Mouse (Mus musculus): ENCODE results near the gene Samsn1.

Gene Samsn1

DNA sequence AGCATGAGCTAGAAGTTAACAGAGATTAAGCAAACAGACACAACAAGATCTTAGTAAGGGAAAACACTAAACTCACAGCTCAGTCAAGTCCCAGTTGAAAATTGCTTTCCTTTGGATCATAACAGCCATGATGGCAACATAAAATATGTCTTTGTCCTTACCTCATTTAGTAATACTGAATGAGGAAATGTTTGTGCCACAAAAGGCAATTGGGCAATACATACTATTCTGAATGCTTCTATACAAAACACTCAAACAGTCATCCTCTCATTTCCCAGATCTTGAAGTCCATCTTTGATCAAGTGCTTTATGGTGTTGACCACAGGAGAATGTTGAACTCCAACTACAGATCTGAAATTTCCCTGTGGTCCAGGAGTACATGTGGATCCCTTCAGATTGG lies 88.7 kb downstream of the Samsn1 start:
- no peak for DNase-seq (ENCODE audit: low read depth, low spot score)

DNA sequence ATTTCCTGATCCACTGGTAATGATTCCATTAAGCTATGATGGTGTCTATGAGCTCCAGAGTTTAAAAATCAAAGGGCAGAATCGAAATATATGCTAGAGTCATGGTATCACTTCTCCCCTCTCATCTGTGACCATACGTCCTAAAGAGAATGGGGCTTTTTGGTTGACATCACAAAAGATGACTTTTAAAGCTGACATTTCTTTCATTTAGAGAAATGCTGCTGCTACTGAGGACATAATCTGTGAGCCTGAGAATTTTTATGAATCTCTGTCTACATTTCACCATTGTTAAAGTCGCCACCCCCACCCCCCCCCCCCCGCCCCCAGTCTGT lies 91.9 kb downstream of the Samsn1 start:
- DNase-seq (ENCODE audit: low read depth, low spot score) = no peak

DNA sequence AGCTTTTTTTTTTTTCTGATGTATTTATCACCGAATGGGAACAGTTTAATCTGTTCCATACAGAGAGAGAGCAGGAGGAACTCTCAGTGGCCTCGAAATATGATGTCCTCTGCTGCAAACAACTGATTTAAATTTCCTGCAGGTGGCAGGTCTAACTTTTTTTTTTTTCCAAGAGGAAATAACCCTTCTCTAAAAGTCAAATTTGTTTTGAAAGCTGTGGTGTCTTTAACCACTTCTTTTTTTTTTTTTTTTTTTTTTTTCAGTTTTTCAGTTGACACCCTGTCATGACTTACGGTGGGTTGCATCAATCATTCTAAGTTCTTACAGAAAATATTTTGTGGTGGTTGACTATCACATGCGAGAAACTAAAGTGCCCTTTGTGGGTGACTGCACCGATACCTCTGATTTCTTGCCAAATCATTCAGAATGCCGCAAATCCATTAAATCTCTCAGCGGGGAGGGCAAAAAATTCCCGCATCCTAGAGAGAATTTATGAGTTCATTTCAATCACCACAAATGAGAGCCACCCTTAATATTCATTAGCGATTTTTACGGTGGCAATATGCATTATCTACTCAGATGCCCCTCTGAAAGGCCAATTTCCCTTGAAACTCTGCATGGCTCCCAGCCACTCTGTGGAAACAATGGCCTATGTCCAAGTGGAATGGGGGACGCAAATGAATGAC lies 92.4 kb downstream of the Samsn1 start:
- no peak for DNase-seq (ENCODE audit: low read depth, low spot score)

DNA sequence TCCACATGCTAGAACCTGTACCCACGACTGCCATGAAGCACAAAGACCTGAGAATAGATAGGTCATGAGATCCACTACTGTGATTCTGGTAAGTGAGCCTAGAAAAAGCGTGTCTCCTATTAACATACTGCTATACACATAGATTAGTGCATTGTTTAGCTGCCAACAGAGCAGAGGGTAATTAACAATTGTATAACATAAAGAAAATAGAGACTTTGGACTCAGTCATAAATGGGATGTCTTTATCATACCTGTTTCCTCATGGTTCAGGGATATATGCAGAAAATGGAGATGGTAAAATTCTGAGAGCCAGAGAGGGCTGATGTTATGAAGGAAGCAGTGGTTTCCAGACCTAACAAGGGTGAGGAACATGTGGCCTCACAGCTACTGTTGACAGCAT lies 95.6 kb downstream of the Samsn1 start:
- no peak for DNase-seq (ENCODE audit: low read depth, low spot score)

DNA sequence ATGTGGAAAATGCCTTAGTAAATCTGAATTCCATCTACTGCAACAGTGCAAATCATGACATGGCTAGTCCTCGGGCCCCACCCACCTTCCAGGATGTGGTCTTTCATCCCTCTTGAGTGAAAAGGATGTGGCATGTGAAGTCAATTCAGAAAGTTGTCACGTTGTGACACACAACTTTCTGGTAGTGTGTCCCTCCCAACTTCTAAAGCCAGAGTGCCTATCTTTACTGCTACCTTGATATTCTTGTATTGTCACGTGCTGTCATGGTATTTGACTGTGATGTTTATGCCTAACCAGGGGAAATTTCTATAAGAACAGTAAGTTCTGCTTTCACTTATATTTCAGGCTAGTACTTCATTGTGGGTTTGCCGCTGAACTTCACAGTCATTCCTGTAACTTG lies 101.2 kb downstream of the Samsn1 start:
- DNase-seq (ENCODE audit: low read depth, low spot score) = no peak

DNA sequence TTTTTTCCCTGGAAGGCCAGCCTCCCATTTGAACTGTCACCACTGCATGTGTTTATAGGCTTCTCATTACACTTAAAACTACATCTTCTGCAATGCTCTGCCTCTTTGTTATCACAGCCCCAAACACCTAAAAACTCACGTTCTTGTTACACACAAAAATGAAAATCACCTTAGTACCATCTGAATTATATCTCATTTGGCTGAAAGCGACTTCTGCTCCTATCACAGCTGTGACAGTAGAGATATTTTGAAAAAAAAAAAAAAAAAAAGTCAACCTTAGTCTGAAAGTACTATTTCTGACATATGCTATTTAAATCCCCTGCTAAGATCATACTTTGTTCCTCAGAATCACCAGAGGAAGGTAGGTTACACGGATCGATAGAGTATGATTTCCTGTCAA lies 102.8 kb downstream of the Samsn1 start:
- no peak for DNase-seq (ENCODE audit: low read depth, low spot score)

DNA sequence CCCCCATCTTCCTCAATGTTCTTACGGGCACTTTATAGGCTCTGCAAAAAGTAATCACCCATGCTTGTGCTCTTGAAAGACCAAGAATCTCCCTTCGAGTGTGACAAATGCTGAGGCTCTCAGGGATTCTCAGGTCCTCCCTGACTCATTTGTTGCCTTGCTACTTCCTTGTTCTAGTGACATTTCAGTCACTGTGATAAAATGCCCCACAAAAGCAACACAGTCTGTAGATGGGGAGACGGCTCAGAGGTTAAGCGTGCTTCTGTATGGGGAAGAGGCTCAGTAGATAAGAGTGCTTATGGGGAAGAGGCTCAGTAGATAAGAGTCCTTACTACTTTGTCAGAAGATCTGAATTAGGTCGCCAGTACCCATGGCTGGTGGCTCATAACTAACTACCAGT lies 104.4 kb downstream of the Samsn1 start:
- no peak for DNase-seq (ENCODE audit: low read depth, low spot score)

DNA sequence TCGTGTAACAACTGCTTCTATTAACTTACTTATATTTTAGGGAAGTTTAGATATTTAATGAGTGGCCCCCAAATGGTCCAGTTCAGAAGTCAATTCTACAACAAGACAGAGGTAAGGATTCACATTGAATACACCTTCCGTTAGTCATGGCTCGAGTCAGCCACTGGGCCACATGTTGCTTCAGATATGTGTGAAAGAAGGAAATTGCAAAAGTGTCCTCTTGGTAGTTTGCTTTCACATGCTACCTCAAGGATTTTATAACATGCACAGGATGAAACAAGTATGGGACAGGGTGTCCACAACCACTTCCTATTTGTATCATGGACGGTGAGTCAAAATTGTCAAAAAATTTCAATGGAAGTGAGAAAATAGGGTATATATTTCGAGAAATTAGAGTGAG lies 110.0 kb downstream of the Samsn1 start:
- DNase-seq (ENCODE audit: low read depth, low spot score) = no peak

DNA sequence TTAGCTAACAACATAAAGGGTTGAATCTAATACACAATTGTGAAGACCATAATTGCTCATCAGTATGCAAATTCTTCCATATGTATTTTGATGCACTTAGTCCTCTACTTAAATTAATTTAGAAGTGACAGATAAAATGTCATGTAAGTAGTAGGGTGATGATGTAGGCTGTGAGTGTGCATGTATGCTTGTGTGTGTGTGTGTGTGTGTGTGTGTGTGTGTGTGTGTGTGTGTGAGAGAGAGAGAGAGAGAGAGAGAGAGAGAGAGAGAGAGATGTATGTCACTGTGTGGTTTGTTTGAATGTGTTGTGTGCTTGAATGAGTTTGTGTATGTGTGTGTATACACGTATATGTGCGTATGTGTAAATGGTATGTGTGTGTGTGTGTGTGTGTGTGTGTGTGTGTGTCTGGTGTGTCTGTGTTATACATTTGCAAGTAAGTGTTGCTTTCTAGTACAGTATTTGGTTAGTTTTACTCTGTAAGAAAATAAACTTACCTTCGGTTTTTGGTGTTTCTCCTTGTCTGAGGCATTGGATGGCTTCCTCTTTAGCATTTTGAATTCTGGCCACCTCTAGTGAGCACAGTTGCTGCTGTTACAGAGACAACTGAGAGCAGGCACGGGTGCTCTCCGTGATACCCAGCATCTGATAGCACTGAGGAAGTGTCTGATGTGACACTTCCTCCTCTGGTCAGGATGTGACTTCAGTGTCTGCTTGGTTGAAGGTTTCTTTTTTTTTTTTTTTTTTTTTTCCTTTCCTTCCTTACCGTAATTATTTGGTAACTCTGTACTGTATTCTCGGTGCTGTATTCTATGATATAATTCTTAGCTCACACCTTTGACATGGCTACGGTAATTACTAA lies 113.2 kb downstream of the Samsn1 start:
- no peak for DNase-seq (ENCODE audit: low read depth, low spot score)

DNA sequence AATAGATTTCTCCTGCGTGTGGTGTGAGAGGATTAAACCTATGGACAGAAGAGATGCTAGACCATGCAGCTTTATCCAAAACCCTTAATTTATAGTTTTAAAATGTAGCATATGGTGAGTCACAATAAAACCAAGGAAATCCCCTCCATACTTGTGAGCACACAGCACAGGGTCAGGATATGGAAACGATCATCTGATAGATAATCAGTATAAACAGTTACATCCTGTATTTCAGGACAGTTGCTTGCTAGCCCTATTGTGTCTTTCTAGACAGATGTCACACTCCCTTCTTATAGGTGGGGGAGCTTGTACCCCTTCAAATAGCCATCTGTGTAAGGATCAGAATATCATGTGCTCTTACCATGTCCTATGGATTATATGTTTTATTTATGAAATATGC lies 115.3 kb downstream of the Samsn1 start:
- no peak for DNase-seq (ENCODE audit: low read depth, low spot score)

DNA sequence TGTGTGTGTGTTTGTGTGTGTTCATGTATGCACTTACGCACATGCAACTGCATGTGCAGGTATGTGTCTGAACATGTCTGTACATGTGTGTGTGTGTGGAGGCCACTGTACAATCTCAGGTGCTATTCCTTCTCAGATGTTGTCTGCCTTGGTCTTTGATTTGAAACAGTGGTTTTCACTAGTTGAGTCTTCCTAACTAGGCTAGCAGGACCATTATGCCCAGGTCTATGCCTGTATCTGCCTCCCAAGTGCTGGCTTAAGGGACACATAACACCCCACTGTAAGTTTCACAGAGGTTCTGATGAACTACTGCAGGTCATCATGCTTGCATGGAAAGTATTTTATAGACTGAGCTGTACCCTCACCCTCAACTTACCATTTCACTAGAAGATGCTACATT lies 115.8 kb downstream of the Samsn1 start:
- no peak for DNase-seq (ENCODE audit: low read depth, low spot score)

DNA sequence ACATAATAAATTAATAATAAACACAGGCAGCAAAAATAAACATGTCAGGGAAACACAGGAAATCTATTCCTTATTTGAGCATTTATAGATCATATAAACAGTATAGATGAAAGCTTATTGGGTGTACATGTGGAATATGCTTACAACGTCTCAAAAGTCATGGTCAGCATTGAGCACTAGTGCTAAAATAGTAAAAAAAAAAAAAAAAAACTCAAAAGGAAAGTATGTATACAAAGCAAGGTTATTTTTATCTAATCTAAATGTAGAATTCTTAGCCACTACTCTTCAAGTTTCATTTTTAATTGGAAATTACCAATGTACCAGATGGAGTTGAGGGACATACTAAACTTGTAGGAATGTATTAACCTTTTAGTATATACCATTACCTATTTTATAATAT lies 116.8 kb downstream of the Samsn1 start:
- no peak for DNase-seq (ENCODE audit: low read depth, low spot score)

DNA sequence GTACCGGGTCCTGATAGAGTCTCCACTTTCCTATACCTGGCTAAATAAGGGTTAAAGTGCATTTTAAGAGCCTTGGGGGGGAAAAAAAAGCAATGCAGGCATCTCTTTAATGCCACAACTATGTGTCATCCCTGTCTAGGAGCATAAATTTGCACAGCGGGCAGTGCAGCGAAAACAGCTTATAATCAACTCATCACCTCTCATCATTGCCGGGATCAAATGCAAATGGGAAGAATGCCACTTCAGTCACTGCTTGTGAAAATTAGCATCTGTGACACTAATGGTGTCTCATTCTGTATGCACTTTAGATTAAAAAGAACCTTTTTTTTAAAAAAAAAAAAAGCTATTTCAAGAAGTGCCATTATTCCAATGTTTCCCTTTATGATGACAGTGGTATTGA lies 118.0 kb downstream of the Samsn1 start:
- DNase-seq (ENCODE audit: low read depth, low spot score) = no peak

DNA sequence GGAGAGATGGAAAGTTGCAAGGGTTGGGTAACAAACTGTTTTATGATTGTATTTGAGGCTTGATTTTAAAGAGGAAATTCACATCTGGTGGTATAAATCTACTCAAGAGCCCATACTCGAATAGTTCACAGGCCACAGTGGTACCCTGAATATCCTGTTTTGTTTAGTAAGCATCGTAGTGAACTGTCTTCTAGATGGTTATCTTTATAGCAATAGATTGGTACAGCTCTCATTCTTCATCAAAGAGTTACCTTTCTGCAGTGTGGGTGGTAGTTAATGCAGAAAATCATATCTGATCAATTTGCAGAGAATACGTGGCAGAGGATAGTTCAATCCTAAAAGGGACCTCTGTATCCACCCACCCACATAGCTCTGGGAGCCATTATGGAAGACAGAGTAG lies 119.1 kb downstream of the Samsn1 start:
- DNase-seq (ENCODE audit: low read depth, low spot score) = no peak

DNA sequence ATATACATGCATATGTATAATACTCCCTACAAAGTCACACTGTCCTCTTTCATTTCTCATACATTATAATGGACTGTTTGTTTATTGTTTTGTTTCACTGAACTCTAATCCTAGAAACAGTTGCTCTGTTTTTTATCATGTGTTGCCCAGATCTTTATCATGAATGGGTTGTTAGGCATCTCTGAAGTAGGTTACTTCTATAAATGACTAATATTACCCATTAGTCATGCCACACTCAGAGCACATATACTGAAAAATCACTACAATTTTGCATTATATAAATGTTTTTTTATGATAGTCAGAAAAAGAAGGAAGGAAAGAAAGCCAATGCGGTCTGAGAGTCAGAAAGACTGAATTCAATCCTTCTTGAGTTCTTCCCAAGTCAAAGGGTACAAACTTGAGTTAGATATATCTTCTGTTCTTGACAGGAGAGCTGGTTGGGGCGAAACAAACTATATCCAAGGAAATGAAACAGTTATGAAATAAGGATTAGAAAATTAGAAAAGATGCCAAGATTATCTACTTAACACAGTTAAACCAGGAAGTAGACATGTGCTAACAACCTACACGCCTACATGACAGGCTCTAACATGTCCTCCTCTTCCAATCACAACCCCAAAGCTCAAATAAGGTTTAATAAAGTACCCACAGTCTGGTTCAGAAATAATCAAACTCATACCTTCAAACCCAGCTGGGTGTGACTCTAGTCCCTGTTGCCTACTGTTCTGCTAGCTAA lies 122.0 kb downstream of the Samsn1 start:
- DNase-seq (ENCODE audit: low read depth, low spot score) = no peak

DNA sequence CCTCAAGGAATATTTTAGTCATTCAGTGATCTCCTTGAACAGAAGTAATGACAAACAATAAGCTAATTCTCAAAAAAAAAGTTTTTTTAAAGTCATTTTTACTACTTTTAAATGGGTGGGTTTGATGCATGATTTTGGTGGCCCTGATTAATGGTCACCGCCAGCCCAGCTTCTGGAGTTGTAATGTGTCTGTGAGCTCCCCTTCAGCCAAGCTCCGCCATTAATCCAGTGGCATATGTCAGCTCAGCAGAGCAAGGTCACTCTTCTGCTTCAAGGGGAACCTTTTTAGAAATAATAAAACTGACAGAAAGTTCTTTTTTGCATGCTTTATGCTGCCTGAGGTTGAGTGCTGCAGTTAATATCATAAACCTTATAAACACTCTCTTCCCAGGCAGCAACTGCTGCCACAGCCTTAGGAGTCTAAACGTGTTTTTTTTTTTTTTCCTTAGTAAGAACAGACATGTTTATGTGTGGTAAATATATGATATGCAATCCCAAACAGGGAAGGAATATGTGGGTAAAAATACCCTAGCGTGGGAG lies 124.2 kb downstream of the Samsn1 start:
- DNase-seq (ENCODE audit: low read depth, low spot score) = no peak

DNA sequence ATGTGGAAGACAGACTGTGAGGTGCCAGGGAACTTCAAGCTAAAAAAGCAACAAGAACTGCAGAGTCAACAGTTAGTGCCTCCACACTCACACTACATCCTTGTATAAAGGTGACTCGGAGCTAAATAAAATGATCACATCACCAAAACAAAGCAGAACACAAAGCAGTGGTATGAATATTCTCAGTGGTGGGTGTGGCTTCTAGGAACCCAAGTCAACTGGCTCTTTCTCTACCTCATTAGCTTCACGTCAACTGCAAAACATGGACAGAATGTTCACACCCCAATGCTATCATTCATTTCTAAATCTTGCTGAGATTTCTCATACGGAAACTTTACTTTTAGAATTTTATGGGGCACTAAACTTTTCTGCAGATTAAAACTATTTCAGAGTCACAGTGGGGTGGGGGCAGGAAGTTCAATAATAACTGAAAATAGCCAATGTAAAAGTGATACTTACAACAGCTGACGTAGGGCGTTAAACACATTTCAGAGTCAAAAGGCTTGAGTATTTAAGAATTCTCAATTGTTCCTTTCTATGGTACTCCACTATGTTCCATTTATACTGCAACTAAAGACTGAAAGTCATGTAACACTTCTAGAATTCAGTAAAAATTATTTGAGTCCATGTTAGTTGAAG lies 127.7 kb downstream of the Samsn1 start:
- no peak for DNase-seq (ENCODE audit: low read depth, low spot score)

DNA sequence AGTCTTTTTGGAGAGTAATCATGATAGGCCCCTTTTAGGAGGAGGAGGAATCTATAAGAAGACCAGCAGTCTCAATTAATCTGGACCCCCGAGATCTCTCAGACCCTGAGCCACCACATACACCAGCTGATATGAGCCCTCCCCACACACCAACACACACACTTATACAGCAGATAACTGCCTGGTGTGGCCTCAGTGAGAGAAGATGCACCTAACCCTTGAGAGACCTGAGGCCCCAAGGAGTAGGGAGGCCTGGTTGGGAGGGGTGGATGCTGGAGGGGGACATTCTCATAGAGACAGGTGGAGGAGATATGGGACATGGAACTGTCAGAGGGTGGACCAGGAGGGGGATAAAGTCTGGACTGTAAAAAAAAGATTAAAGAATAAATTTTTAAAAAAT lies 128.6 kb downstream of the Samsn1 start:
- DNase-seq (ENCODE audit: low read depth, low spot score) = no peak

DNA sequence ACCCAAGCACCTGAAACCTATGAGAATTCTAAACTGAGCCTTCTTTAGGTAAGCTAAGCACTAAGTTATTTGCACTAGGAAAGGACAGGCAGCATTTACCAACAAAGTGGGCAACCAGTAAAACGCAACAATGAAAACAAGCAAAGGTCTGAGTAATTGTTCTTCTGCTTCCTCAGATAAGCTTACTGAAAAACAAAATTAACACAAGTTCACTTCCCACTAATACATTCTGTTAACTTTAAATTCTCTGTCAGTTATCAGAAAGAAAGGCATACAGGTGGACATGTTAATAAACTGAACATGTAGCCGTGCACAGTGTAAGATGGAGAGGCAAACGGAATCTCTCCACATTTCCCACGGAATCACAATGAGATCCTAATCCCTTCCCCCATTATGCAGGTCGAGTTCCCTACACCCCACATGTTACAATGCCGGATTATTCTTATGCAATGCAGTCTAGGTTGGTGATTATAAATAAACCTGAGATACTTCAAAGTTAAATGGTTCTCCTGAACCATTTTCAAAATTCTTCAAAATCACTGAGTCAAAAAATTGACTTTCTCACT lies 132.9 kb downstream of the Samsn1 start:
- DNase-seq (ENCODE audit: low read depth, low spot score) = no peak

DNA sequence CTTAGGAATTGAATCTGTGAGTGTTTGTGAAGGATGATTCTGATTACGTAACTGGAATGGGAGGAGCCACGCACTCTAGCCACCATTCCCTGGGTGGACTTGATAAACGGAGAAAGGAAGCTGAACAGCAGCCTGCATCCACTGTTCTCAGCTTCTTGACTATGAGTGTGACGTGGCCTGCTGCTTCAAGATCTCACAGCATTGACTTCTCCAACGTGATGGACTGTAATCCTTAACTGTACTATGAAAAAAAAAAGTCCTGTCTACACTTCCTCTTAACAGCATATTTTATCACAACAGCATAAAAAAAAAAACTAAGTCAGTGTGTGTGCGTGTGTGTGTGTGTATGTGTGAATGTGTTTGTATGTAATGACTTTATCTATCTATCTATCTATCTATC lies 134.9 kb downstream of the Samsn1 start:
- DNase-seq (ENCODE audit: low read depth, low spot score) = no peak

DNA sequence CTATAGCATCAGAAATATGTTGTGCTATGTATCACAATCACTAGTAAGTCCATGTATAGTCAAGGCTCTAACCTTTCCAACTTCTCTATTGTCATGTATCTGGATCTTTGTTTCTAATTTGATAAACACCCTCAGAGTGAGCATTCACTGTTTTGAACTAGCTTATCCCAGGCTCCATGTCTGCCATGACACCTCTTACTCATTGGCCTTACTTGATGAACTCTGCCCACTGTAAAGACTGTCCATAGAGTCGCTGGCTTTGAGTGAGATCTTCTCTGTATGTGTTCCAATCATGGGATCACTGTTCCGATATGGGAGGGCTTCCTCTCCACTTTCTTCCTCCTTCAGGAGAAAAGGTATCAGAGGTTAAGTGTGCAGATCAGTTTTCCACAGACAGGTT lies 143.2 kb downstream of the Samsn1 start:
- no peak for DNase-seq (ENCODE audit: low read depth, low spot score)

DNA sequence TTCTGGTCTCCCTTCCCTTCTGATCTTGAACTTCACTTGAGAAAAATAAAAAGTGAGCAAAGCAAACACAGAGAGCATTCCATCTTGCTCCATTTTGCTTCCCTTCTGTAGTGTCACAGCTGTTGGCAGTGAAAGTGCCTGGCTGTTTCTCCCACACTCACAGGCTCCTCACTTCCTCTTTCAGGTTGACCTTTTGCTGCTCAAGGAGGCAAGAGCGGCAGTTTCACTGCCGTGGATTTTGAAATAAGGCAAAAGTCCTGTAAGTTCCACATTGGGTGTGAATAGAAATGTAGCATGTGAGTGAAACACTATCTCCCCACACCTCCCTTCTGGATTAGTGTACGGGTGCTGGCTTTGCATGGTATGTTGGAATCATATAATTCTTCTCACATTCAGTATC lies 144.9 kb downstream of the Samsn1 start:
- DNase-seq (ENCODE audit: low read depth, low spot score) = no peak

Data from retina, adult 2 months (tissue).